Mouse (Mus musculus): Measurements from ENCODE around the gene Mis12. TPM values are rescaled to one million over a fixed set of nuclear protein-coding genes. Genes with fewer than 3 reads are reported as not detected.
A peak's percentile ranks its signal among the peaks of the same experiment; 100 is the strongest.

The Mis12 gene
- 17.5 and 27.0 TPM in 2 replicates for total RNA-seq (2012; rRNA removed)

DNA sequence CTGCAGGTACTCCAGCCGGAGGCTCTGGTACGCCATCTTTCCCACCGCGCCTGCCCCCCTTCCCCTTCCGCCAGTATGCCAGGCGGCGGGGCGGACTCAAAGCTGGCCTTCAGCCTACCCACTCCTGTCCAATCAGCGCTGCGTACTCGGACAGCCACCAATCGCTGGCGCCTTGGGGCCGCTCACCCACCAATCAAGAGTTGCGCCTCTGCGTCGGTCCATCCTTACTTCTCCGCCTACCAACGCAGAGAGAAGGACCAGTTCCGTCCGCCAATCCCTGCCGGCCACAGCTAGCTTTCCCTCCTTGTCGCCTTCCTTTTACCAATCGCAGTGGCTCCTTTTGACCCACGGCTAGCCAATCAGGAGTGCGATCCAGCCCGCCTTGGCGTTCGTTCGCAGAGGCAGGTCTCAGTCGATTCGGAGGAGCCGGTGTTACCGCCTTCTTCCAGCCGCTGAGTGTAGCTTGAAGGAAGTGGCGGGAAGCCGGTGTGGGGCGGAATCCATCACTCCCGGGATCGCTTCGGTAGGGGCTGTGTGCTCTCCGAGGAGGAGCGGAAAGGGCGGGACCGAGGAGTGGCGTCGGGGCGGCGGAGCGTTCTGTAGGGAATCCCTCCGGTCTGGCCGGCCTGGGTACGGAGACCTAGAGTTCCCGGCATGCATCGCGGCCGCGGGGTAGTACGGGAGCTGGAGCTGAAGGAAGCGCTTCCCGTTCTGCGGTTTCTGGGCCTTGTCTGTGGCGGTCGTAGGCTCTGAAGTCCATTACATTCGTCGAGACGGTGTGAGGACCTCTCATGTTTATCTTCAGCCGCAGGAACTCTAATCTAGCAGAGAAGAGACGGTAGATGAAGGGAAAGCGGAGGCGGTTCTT is at the start of gene Mis12, which contains the start of gene Derl2:
Mis12 (plus strand) TSS at position 411 of the 868 bp plus-strand sequence.
Derl2 (minus strand) TSS at position 641 of the 868 bp plus-strand sequence.
- TF ChIP-seq ZNF384 (IDR thresholded peaks at IDR 0.05; ENCODE audit: low read depth, low read length) = no peak
- no peak for TF ChIP-seq MAFK (IDR thresholded peaks at IDR 0.05; ENCODE audit: insufficient read depth, low read depth, low read length)
- peak; percentile 93 for TF ChIP-seq CHD2 (IDR thresholded peaks at IDR 0.05; ENCODE audit: low read depth, low read length)
- TF ChIP-seq HCFC1 (IDR thresholded peaks at IDR 0.05; ENCODE audit: borderline replicate concordance, insufficient read depth, low read length) = peak; percentile 65; the same call in 1 of the 2 replicates
- TF ChIP-seq ZC3H11A (IDR thresholded peaks at IDR 0.05; ENCODE audit: borderline replicate concordance, low read depth, low read length) = no peak
- peak within 1 kb of the TSS; percentile 89 for H3K9ac ChIP-seq (ENCODE audit: insufficient read depth, low read depth, low read length, poor library complexity, severe bottlenecking)
- peak within 1 kb of the TSS; percentile 78 to 99 for H3K4me3 ChIP-seq (ENCODE audit: insufficient read depth in 1 of 2, low read depth in 1 of 2, low read length in 2 of 2, poor library complexity in 1 of 2, severe bottlenecking in 1 of 2)
- peak; percentile 97 for DNase-seq (ENCODE audit: low read depth, low spot score)
- H3K4me1 ChIP-seq (ENCODE audit: control insufficient read depth in 2 of 2, insufficient read depth in 2 of 2, low read length in 2 of 2, poor library complexity in 1 of 2) = peaks cover 0 to 9% of the 10 kb centered on the region in 2 experiments; a peak in 1 of 4 replicates
- H3K27ac ChIP-seq (ENCODE audit: insufficient read depth, low read depth, low read length, poor library complexity, severe bottlenecking) = peak within 1 kb of the TSS; percentile 80
- no peaks in the 10 kb centered on the region for H3K9me3 ChIP-seq (ENCODE audit: control insufficient read depth, insufficient read depth, low read depth, low read length)
- H3K36me3 ChIP-seq (ENCODE audit: control insufficient read depth, insufficient read depth, low read length, poor library complexity, severe bottlenecking) = peaks cover 7% of the 10 kb centered on the region; the same call in 1 of the 2 replicates
- in situ Hi-C loops (cut with MboI; ENCODE audit: low sequenced_read_pairs in 2 of 2, unreplicated experiment in 2 of 2) = no loop called here

DNA sequence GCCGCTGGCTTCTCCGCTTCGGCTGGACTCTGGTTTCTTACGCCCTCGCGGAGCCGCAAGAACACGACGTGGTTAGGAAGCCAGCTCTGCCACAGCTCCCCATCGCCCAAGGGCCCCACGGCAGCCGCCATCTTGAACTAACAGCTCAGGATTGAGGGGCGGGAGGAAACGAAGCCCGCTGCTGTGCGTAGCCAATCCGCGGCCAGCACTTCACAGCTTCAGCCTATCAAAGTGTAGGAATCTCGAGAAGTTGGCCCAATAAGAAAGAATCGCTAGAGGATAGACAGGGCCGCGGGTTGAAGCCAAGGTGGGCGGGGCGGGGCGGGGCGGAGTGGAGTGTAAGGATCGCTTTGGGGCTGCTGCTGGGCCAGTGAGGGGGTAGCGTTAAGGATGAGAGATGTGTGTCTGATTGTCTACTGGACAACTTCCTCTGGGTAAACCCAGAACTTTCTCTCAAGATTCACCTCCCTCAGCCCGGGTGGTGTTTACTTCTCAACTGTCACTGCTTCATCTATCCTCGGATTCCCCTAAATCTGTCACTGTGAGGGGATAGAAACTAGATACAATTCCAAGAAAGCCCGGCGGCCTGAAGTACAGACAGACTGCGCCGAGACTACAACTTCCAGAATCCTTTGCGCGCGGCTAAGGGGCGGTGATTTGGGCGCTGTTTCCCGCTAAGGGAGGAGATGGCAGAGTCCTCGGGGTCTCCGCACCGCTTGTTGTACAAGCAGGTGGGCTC is 49.4 kb upstream of the Mis12 start, which contains the start of the genes Nup88 and Rpain:
Nup88 (minus strand) TSS at position 153 of the 739 bp plus-strand sequence.
Rpain (plus strand) TSS at position 393 of the 739 bp plus-strand sequence.
- Histone ChIP-seq H3K4me1 (ENCODE audit: control insufficient read depth in 2 of 2, insufficient read depth in 2 of 2, low read length in 2 of 2, poor library complexity in 1 of 2) (peaks cover 0 to 3% of the 10 kb centered on the region in 2 experiments; a peak in 1 of 4 replicates), H3K27ac (ENCODE audit: insufficient read depth, low read depth, low read length, poor library complexity, severe bottlenecking) (peak within 1 kb of the TSS; percentile 68), H3K9ac (ENCODE audit: insufficient read depth, low read depth, low read length, poor library complexity, severe bottlenecking) (peak within 1 kb of the TSS; percentile 98), H3K9me3 (ENCODE audit: control insufficient read depth, insufficient read depth, low read depth, low read length) (no peaks in the 10 kb centered on the region), H3K4me3 (ENCODE audit: insufficient read depth in 1 of 2, low read depth in 1 of 2, low read length in 2 of 2, poor library complexity in 1 of 2, severe bottlenecking in 1 of 2) (peak within 1 kb of the TSS; percentile 95 to 97), H3K36me3 (ENCODE audit: control insufficient read depth, insufficient read depth, low read length, poor library complexity, severe bottlenecking) (peaks cover 9% of the 10 kb centered on the region)
- in situ Hi-C loops (cut with MboI; ENCODE audit: low sequenced_read_pairs in 2 of 2, unreplicated experiment in 2 of 2) = no loop called here
- TF ChIP-seq ZC3H11A (IDR thresholded peaks at IDR 0.05; ENCODE audit: borderline replicate concordance, low read depth, low read length) (no peak), MAFK (IDR thresholded peaks at IDR 0.05; ENCODE audit: insufficient read depth, low read depth, low read length) (no peak), ZNF384 (IDR thresholded peaks at IDR 0.05; ENCODE audit: low read depth, low read length) (no peak), CHD2 (IDR thresholded peaks at IDR 0.05; ENCODE audit: low read depth, low read length) (peak; percentile 69), HCFC1 (IDR thresholded peaks at IDR 0.05; ENCODE audit: borderline replicate concordance, insufficient read depth, low read length) (peak; percentile 89)
- DNase-seq (ENCODE audit: low read depth, low spot score) = peak; percentile 93

DNA sequence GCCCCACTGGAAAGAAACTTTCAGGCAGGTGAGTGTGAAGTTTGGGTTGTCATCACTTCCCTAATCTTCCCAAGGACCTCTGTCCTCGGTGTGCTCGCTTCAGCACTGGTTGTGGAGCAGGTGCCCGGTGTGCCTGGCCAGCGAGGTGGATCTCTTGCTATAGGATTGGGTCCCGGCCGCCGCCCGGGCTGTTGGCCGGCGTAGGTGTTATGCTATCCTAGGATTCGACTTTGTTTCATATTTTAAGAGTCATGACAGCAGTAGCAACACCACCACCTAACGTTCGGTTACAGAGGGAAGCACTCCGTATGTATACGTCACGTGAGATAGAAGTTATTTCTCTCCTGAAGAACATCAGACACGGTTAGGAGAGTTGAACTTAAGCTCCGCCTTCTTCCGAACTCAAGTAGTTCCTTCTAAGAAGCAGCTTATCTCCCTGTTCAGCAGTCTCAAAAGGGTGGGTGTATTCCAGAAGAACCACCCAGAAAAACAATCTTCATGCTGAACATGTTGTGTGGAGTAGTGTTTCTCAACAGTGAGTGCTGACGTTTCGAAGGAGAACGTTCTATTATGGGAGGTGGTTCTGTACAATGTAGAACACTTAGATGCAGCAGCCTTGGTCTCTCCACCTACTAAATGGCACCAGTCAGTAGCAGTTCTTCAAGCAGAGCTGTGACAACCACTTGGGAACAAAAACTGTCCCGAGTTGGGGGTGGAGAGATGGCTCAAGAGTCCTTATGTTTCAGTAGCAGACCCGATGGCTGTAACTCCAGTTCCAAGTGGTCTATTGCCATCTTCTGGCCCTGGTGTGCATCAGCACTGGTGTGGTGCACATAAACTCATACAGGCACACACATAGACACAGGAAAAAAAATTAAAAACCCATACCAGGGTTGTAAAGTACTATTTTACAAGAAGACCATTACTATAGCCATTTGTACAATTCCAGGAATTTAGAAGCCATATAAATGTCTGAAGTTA is 48.6 kb upstream of the Mis12 start:
- Histone ChIP-seq H3K9me3 (ENCODE audit: control insufficient read depth, insufficient read depth, low read depth, low read length) (no peaks in the 10 kb centered on the region), H3K9ac (ENCODE audit: insufficient read depth, low read depth, low read length, poor library complexity, severe bottlenecking) (peak overlapping the region; percentile 88), H3K27ac (ENCODE audit: insufficient read depth, low read depth, low read length, poor library complexity, severe bottlenecking) (peak overlapping the region; percentile 64; the same call in 1 of the 2 replicates), H3K4me3 (ENCODE audit: insufficient read depth in 1 of 2, low read depth in 1 of 2, low read length in 2 of 2, poor library complexity in 1 of 2, severe bottlenecking in 1 of 2) (peak overlapping the region; percentile 94 to 97), H3K4me1 (ENCODE audit: control insufficient read depth in 2 of 2, insufficient read depth in 2 of 2, low read length in 2 of 2, poor library complexity in 1 of 2) (no peaks in the 10 kb centered on the region), H3K36me3 (ENCODE audit: control insufficient read depth, insufficient read depth, low read length, poor library complexity, severe bottlenecking) (peaks cover 9% of the 10 kb centered on the region)
- in situ Hi-C loops (cut with MboI; ENCODE audit: low sequenced_read_pairs in 2 of 2, unreplicated experiment in 2 of 2) = no loop called here
- DNase-seq (ENCODE audit: low read depth, low spot score) = no peak
- TF ChIP-seq HCFC1 (IDR thresholded peaks at IDR 0.05; ENCODE audit: borderline replicate concordance, insufficient read depth, low read length) (0 out of 2 replicates have a peak, but pooled peaks have one; percentile 15), CHD2 (IDR thresholded peaks at IDR 0.05; ENCODE audit: low read depth, low read length) (no peak), ZNF384 (IDR thresholded peaks at IDR 0.05; ENCODE audit: low read depth, low read length) (0 out of 2 replicates have a peak, but pooled peaks have one; percentile 24)
